Mouse (Mus musculus) ES-E14 (cell line): Measurements from ENCODE around the gene Usp37.

ENCODE experiments used
- HCFC1 ChIP-seq: IDR thresholded peaks from 2 replicates; pipeline ENCODE4 v1.6.1; 2012; ENCODE audit warnings: low read length, inconsistent platforms, borderline replicate concordance; ENCODE audit not compliant: insufficient read depth
- MAFK ChIP-seq: IDR thresholded peaks from 2 replicates; pipeline ENCODE4 v1.6.1; 2014; ENCODE audit warnings: mild to moderate bottlenecking, low read depth, low read length, inconsistent platforms; ENCODE audit not compliant: insufficient read depth

DNA sequence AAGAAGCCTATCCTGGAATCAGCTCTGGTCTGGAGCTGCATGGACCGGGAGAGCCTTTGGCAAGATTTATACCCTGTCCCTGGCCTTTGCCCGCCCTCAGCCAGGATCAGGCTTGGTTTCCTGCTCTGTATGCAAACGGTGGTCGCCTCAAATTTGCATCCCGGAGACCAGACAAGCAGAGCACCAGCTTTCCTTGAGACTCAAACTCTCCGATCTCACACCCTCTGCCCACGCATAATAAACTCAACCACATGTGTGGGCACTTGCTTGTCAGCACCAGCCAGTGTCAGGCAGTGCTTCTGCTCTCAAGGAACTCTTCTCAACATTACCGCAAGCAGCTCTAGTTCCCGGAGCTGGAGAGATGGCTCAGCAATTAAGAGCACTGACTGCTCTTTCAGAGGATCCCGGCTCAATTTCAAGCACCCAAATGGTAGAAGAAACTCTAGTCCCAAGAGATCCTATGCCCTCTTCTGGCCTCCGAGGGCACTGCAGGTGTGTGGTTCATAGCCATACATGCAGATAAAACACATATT, 146.1 kb downstream of the Usp37 start:
- TF ChIP-seq MAFK (no peak), HCFC1 (no peak)
